Mouse (Mus musculus): ENCODE measurements around the gene Pdgfa.

Pdgfa gene

GRCm38 (mm10) chr5:138953986-138954385 lies 43.2 kb downstream of the Pdgfa start:
- DNase-seq (ENCODE audit: low spot score in 2 of 2) = no peak

- DNase-seq (ENCODE audit: low spot score in 2 of 2) = no peak
These were observed 44.2 kb downstream of the Pdgfa start for GRCm38 (mm10) chr5:138952969-138953368.

GRCm38 (mm10) chr5:138951305-138951704 lies 45.9 kb downstream of the Pdgfa start:
- DNase-seq (ENCODE audit: low spot score in 2 of 2) = no peak

- DNase-seq (ENCODE audit: low spot score in 2 of 2) = no peak
These were observed 48.0 kb downstream of the Pdgfa start for GRCm38 (mm10) chr5:138949165-138949564.

GRCm38 (mm10) chr5:138948031-138948980 lies 48.9 kb downstream of the Pdgfa start:
- DNase-seq (ENCODE audit: low spot score in 2 of 2) = peak in 1 of 2 experiments; percentile 16

GRCm38 (mm10) chr5:138947487-138947886 lies 49.7 kb downstream of the Pdgfa start:
- no peak for DNase-seq (ENCODE audit: low spot score in 2 of 2)

- no peak for DNase-seq (ENCODE audit: low spot score in 2 of 2)
These were observed 50.2 kb downstream of the Pdgfa start for GRCm38 (mm10) chr5:138946931-138947330.

GRCm38 (mm10) chr5:138945011-138945410 lies 52.2 kb downstream of the Pdgfa start:
- DNase-seq (ENCODE audit: low spot score in 2 of 2) = no peak

GRCm38 (mm10) chr5:138944551-138944950 lies 52.6 kb downstream of the Pdgfa start:
- DNase-seq (ENCODE audit: low spot score in 2 of 2) = no peak

- no peak for DNase-seq (ENCODE audit: low spot score in 2 of 2)
These were observed 55.3 kb downstream of the Pdgfa start for GRCm38 (mm10) chr5:138941842-138942241.

GRCm38 (mm10) chr5:138940576-138940975 lies 56.6 kb downstream of the Pdgfa start:
- DNase-seq (ENCODE audit: low spot score in 2 of 2) = no peak

- DNase-seq (ENCODE audit: low spot score in 2 of 2) = no peak
These were observed 58.5 kb downstream of the Pdgfa start for GRCm38 (mm10) chr5:138938572-138939163.

- DNase-seq (ENCODE audit: low spot score in 2 of 2) = no peak
These were observed 60.6 kb downstream of the Pdgfa start for GRCm38 (mm10) chr5:138936399-138937089.

- DNase-seq (ENCODE audit: low spot score in 2 of 2) = no peak
These were observed 62.6 kb downstream of the Pdgfa start for GRCm38 (mm10) chr5:138934540-138934939.

- no peak for DNase-seq (ENCODE audit: low spot score in 2 of 2)
These were observed 64.4 kb downstream of the Pdgfa start for GRCm38 (mm10) chr5:138932460-138933432.

- DNase-seq (ENCODE audit: low spot score in 2 of 2) = no peak
These were observed 65.3 kb downstream of the Pdgfa start for GRCm38 (mm10) chr5:138931836-138932235.

GRCm38 (mm10) chr5:138929879-138930507 lies 67.2 kb downstream of the Pdgfa start:
- no peak for DNase-seq (ENCODE audit: low spot score in 2 of 2)

Data from right cerebral cortex, postnatal 36 days (tissue).